Mouse (Mus musculus) ES-E14 (cell line): Measurements from ENCODE around the gene Slc29a3. TPM values are rescaled to one million over a fixed set of nuclear protein-coding genes. Genes with fewer than 3 reads are reported as not detected.

Experiments used
- DNase-seq: peaks from one replicate; pipeline ENCODE4 v3.0.0-alpha.2; 2013; ENCODE audit warnings: low read depth, low spot score
- H3K27ac ChIP-seq: 2 replicates; pipeline ENCODE4 v1.5.1; 2012; ENCODE audit warnings: low read depth, mild to moderate bottlenecking, low read length, moderate library complexity, mixed read lengths; ENCODE audit not compliant: poor library complexity, insufficient read depth, severe bottlenecking
- H3K36me3 ChIP-seq: 2 replicates; pipeline ENCODE4 v1.6.1; 2012; ENCODE audit warnings: mild to moderate bottlenecking, low read length, moderate library complexity, mixed read lengths; ENCODE audit not compliant: control insufficient read depth, poor library complexity, insufficient read depth, severe bottlenecking
- H3K4me1 ChIP-seq, 2 experiments: fragments of 150-350 bp in 1 of 2; sonication (generic) in 1 of 2; 2 replicates each; pipeline ENCODE4 v1.6.1; 2012; ENCODE audit warnings: low read length in 2 of 2, mild to moderate bottlenecking in 1 of 2, mixed read lengths in 1 of 2; ENCODE audit not compliant: control insufficient read depth in 2 of 2, insufficient read depth in 2 of 2, poor library complexity in 1 of 2
- H3K4me3 ChIP-seq, 2 experiments: fragments of 150-350 bp in 1 of 2; sonication (generic) in 1 of 2; 2 replicates each; pipeline ENCODE4 v1.5.1; 2012; ENCODE audit warnings: low read length in 2 of 2, low read depth in 1 of 2, mild to moderate bottlenecking in 1 of 2, mixed read lengths in 1 of 2; ENCODE audit not compliant: insufficient read depth in 1 of 2, poor library complexity in 1 of 2, severe bottlenecking in 1 of 2
- H3K9ac ChIP-seq: 2 replicates; pipeline ENCODE4 v1.6.1; 2012; ENCODE audit warnings: low read depth, mild to moderate bottlenecking, low read length, mixed read lengths; ENCODE audit not compliant: poor library complexity, insufficient read depth, severe bottlenecking
- H3K9me3 ChIP-seq: fragments of 150-350 bp; sonication (generic); 2 replicates; pipeline ENCODE4 v1.6.1; 2012; ENCODE audit warnings: low read depth, mild to moderate bottlenecking, low read length; ENCODE audit not compliant: control insufficient read depth, insufficient read depth
- CHD2 ChIP-seq: IDR thresholded peaks from 2 replicates; pipeline ENCODE4 v1.6.1; 2014; ENCODE audit warnings: mild to moderate bottlenecking, low read depth, low read length, inconsistent platforms
- HCFC1 ChIP-seq: IDR thresholded peaks from 2 replicates; pipeline ENCODE4 v1.6.1; 2012; ENCODE audit warnings: low read length, inconsistent platforms, borderline replicate concordance; ENCODE audit not compliant: insufficient read depth
- MAFK ChIP-seq: IDR thresholded peaks from 2 replicates; pipeline ENCODE4 v1.6.1; 2014; ENCODE audit warnings: mild to moderate bottlenecking, low read depth, low read length, inconsistent platforms; ENCODE audit not compliant: insufficient read depth
- ZC3H11A ChIP-seq: IDR thresholded peaks from 2 replicates; pipeline ENCODE4 v1.6.1; 2012; ENCODE audit warnings: low read depth, mild to moderate bottlenecking, inconsistent platforms, low read length, borderline replicate concordance
- ZNF384 ChIP-seq: IDR thresholded peaks from 2 replicates; pipeline ENCODE4 v1.6.1; 2012; ENCODE audit warnings: low read depth, low read length, inconsistent platforms
- in situ Hi-C, 2 experiments: fragments of 600-800 bp; cut with MboI; formaldehyde crosslinking; loops; one replicate each; pipeline ENCODE4 v1.15.1; 2025; ENCODE audit warnings: low sequenced_read_pairs in 2 of 2, inconsistent platforms in 1 of 2; ENCODE audit not compliant: unreplicated experiment in 2 of 2
- total RNA-seq: library from RNA; depleted of rRNA; stranded (reverse); fragments of 300-350 nt; gene quantifications from 2 replicates; pipeline ENCODE4 v1.2.3, GENCODE M21; 2012

The Slc29a3 gene
- total RNA-seq, 1 experiment, result 11.9 TPM

GRCm38 (mm10) chr10:60794792-60795191 is 42.2 kb upstream of the Slc29a3 start:
- in situ Hi-C loops, result loop anchor here in 1 of 2 experiments (25.0 kb wide), 1 partner anchor 268 kb away; no protein-coding TSS in a partner anchor
- no peak overlapping the region for H3K27ac ChIP-seq
- peaks cover 4 to 42% of the 10 kb centered on the region in 2 experiments; a peak in 3 of 4 replicates for H3K4me1 ChIP-seq
- H3K36me3 ChIP-seq, result no peaks in the 10 kb centered on the region; the same call in 1 of the 2 replicates
- H3K4me3 ChIP-seq, result 0 out of 4 replicates have a peak overlapping the region, but pooled peaks of 1 of the 2 experiments have one; percentile 4
- TF ChIP-seq ZNF384, result no peak
- TF ChIP-seq CHD2, result no peak
- TF ChIP-seq MAFK, result no peak
- TF ChIP-seq ZC3H11A, result no peak
- no peak for TF ChIP-seq HCFC1
- no peak for DNase-seq
- H3K9me3 ChIP-seq, result no peaks in the 10 kb centered on the region
- H3K9ac ChIP-seq, result peak overlapping the region; percentile 10

DNA sequence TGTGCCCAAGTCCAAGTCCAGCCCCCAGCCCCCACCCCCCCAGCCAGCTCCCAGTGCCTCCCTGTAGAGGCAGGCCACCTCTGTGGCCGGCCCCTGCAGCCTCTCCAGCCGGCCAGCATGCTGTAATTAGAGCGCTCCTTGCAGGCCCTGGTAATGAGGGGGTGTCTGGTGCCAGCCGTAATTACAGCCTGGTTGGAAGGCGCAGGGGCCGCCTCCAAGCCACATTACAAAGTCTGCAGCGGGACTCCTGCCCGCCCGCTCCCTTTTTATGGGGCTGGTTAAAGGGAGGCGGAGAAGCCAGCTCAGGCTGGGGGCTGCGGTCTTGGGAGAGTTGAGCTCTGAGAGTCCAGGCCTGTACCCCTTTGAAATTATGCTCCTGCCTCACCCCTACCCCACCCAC is 41.8 kb upstream of the Slc29a3 start:
- H3K9me3 ChIP-seq, result no peaks in the 10 kb centered on the region
- DNase-seq, result no peak
- H3K36me3 ChIP-seq, result no peaks in the 10 kb centered on the region; the same call in 1 of the 2 replicates
- no peak overlapping the region for H3K27ac ChIP-seq
- H3K4me3 ChIP-seq, result 0 out of 4 replicates have a peak overlapping the region, but pooled peaks of 1 of the 2 experiments have one; percentile 4
- peaks cover 2 to 39% of the 10 kb centered on the region in 2 experiments; a peak in 2 of 4 replicates for H3K4me1 ChIP-seq
- peak overlapping the region; percentile 10; the same call in 1 of the 2 replicates for H3K9ac ChIP-seq
- in situ Hi-C loops, result loop anchor here in 1 of 2 experiments (25.0 kb wide), 1 partner anchor 268 kb away; no protein-coding TSS in a partner anchor
- TF ChIP-seq MAFK (no peak), CHD2 (no peak), HCFC1 (no peak), ZNF384 (no peak), ZC3H11A (no peak)

DNA sequence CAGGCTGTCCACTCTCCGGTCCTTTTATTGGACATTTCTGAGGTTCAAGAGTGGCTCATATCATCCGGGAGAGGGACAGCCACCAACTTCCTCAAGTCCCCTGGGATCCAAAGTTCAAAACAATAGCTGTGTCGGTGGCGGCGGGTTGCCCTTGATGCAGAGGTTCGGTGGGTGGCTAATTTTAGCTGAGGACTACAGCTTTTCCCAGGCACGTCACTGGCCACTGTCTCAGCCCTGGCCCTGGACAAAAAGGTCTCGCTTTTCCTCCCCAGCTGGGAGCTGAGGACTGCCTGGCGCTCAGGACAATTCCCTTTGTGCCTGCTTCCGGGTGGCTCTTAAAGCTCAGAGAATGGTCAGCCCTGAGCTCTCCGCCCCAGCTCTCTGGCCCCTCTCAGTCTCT is 40.2 kb upstream of the Slc29a3 start:
- no peak for TF ChIP-seq ZC3H11A
- no peak for TF ChIP-seq MAFK
- TF ChIP-seq CHD2, result no peak
- no peak for TF ChIP-seq ZNF384
- TF ChIP-seq HCFC1, result no peak
- no peak overlapping the region for H3K9ac ChIP-seq
- no peaks in the 10 kb centered on the region for H3K36me3 ChIP-seq
- no peak overlapping the region for H3K27ac ChIP-seq
- in situ Hi-C loops, result loop anchor here in 1 of 2 experiments (25.0 kb wide), 1 partner anchor 269 kb away; no protein-coding TSS in a partner anchor
- H3K4me3 ChIP-seq, result no peak overlapping the region
- no peak for DNase-seq
- H3K4me1 ChIP-seq, result peaks cover 2 to 27% of the 10 kb centered on the region in 2 experiments; a peak in 3 of 4 replicates
- H3K9me3 ChIP-seq, result no peaks in the 10 kb centered on the region

- in situ Hi-C loops, result loop anchor here in 1 of 2 experiments (25.0 kb wide), 1 partner anchor 270 kb away; no protein-coding TSS in a partner anchor
- DNase-seq, result no peak
- H3K9me3 ChIP-seq, result no peaks in the 10 kb centered on the region
- H3K4me3 ChIP-seq, result no peak overlapping the region
- H3K4me1 ChIP-seq, result peaks cover 2 to 27% of the 10 kb centered on the region in 2 experiments; a peak in 3 of 4 replicates
- no peak overlapping the region for H3K27ac ChIP-seq
- no peaks in the 10 kb centered on the region for H3K36me3 ChIP-seq
- TF ChIP-seq CHD2 (no peak), ZNF384 (no peak), HCFC1 (no peak), ZC3H11A (no peak), MAFK (no peak)
- no peak overlapping the region for H3K9ac ChIP-seq
Measured at GRCm38 (mm10) chr10:60792365-60792764, 39.8 kb upstream of the Slc29a3 start.
